Mouse (Mus musculus): ENCODE data around the gene Tex11.

DNA sequence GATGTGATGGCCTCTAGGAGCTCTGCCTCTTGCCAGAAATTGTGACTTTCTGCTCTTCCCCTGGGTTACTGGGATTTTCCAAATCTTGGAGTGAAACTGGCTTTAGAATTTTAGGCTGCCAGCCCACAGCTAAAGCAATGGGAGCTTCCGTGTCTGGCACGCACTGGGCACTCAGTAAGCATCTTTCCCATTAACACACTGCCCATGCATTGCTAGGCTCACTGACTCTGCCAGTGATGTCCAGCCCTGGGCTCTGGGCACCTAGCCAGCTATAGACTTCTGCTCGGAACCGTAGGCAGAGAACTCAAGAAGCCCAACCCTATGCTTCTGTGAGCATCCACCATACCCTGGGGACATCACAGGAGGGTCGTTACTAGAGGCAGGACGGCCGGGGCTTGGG, 243.7 kb downstream of the Tex11 start:
- no peak for TF ChIP-seq CTCF (IDR thresholded peaks at IDR 0.05; ENCODE audit: low read depth)
- TF ChIP-seq EP300 (IDR thresholded peaks at IDR 0.05; ENCODE audit: low read depth): no peak
